Mouse (Mus musculus) heart, adult 2 months (tissue): ENCODE data around the gene Fam45a.

ENCODE experiments used
- CTCF ChIP-seq: fragments of 200-600 bp; IDR thresholded peaks from 2 replicates; pipeline ENCODE4 v1.8.1; 2022; ENCODE audit warnings: antibody characterized with exemption, mild to moderate bottlenecking, moderate library complexity
- EP300 ChIP-seq: fragments of 200-500 bp; IDR thresholded peaks from 2 replicates; pipeline ENCODE4 v1.6.1; 2011; ENCODE audit warnings: low read depth, low read length, control low read depth; ENCODE audit not compliant: insufficient read depth

- peak; percentile 80 for TF ChIP-seq CTCF
- 0 out of 2 replicates have a peak, but pooled peaks have one; percentile 40 for TF ChIP-seq EP300
These were observed 26.4 kb downstream of the Fam45a start for GRCm38 (mm10) chr19:60837747-60838146.
